Mouse (Mus musculus) liver, embryonic 14.5 days (tissue): Measurements from ENCODE around the gene Trappc3l. TPM values are rescaled to one million over a fixed set of nuclear protein-coding genes. Genes with fewer than 3 reads are reported as not detected.
A peak's percentile ranks its signal among the peaks of the same experiment; 100 is the strongest.
"Not testable (repeated sequence)": the region's sequence is repeated elsewhere in the genome, so short reads cannot be mapped to it uniquely, and the experiment has no call there.

Experiments used
- ATAC-seq: fragments of 200-750 bp; cut with Nextera tagmentation; 2 replicates; pipeline ENCODE4 v1.8.0; 2017; ENCODE audit warnings: moderate number of reproducible peaks, mild to moderate bottlenecking, moderate library complexity; ENCODE audit not compliant: insufficient read depth
- DNase-seq, 3 experiments: peaks; one replicate each; pipeline ENCODE4 v3.0.0-alpha.2; 2012 to 2013; ENCODE audit warnings: low read depth in 3 of 3, low spot score in 3 of 3
- H3K27ac ChIP-seq: fragments of 300-500 bp; sonication (generic); 2 replicates; pipeline ENCODE4 v1.5.1; 2014; ENCODE audit warnings: moderate library complexity, mild to moderate bottlenecking, control low read depth, inconsistent platforms
- H3K27me3 ChIP-seq: fragments of 300-500 bp; sonication (generic); 2 replicates; pipeline ENCODE4 v1.6.1; 2014; ENCODE audit warnings: mild to moderate bottlenecking, low read length, moderate library complexity; ENCODE audit not compliant: control insufficient read depth, insufficient read depth
- H3K36me3 ChIP-seq: fragments of 300-500 bp; sonication (generic); replicated peaks from 2 replicates; pipeline ENCODE4 v1.6.1; 2014; ENCODE audit warnings: low read depth; ENCODE audit not compliant: control insufficient read depth, insufficient read depth
- H3K4me1 ChIP-seq, 2 experiments: fragments of 200-500 bp in 1 of 2; fragments of 300-500 bp in 1 of 2; sonication (generic) in 1 of 2; replicated peaks; 2 replicates each; pipeline ENCODE4 v1.6.1; 2012 to 2014; ENCODE audit warnings: antibody characterized with exemption in 1 of 2, inconsistent platforms in 1 of 2, low read length in 1 of 2; ENCODE audit not compliant: control insufficient read depth in 2 of 2, insufficient read depth in 2 of 2
- H3K4me2 ChIP-seq: fragments of 300-500 bp; sonication (generic); 2 replicates; pipeline ENCODE4 v1.6.1; 2014; ENCODE audit warnings: low read depth, mild to moderate bottlenecking, control low read depth, moderate library complexity
- H3K4me3 ChIP-seq, 2 experiments: fragments of 200-500 bp in 1 of 2; fragments of 300-500 bp in 1 of 2; sonication (generic) in 1 of 2; 2 replicates each; pipeline ENCODE4 v1.5.1; 2012 to 2014; ENCODE audit warnings: low read depth in 2 of 2, low read length in 2 of 2, mild to moderate bottlenecking in 2 of 2, control low read depth in 1 of 2, inconsistent platforms in 1 of 2, moderate library complexity in 1 of 2; ENCODE audit not compliant: insufficient read depth in 1 of 2
- H3K9ac ChIP-seq: fragments of 300-500 bp; sonication (generic); replicated peaks from 2 replicates; pipeline ENCODE4 v1.6.1; 2014; ENCODE audit warnings: mild to moderate bottlenecking, control low read depth, moderate library complexity
- H3K9me3 ChIP-seq: fragments of 300-500 bp; sonication (generic); 2 replicates; pipeline ENCODE4 v1.6.1; 2016; ENCODE audit warnings: low read length, mixed read lengths; ENCODE audit not compliant: control insufficient read depth
- CTCF ChIP-seq: IDR thresholded peaks from 2 replicates; pipeline ENCODE4 v1.5.1; 2016; ENCODE audit warnings: antibody characterized with exemption, low read depth, control low read depth
- EP300 ChIP-seq: IDR thresholded peaks from 2 replicates; pipeline ENCODE4 v1.6.1; 2016; ENCODE audit warnings: antibody characterized with exemption, low read depth
- WGBS: fragments of 180-500 bp; shearing (Covaris S2); extraction: QIAGEN DNeasy Blood & Tissue Kit; methylation state at CpG from one replicate; pipeline ENCODE4 v1.1.7; 2014; ENCODE audit not compliant: insufficient replicate concordance; 5-methylcytosine and 5-hydroxymethylcytosine counted together
- polyA plus RNA-seq, 2 experiments: library from polyadenylated mRNA; depleted of rRNA in 1 of 2; stranded (reverse) in 1 of 2; unstranded in 1 of 2; fragments of >200 nt; fragmentation: Nextera tagmentation in 1 of 2; extraction: Ambion mirVana in 1 of 2; gene quantifications; 2 replicates each; pipeline versions ENCODE4 v1.2.1 to v1.2.3; 2012 to 2014

Gene Trappc3l
- polyA plus RNA-seq (2012; rRNA removed) (not detected in 2 replicates), polyA plus RNA-seq (2014; fragmentation: Nextera tagmentation; extraction: Ambion mirVana) (not detected in 2 replicates)

DNA sequence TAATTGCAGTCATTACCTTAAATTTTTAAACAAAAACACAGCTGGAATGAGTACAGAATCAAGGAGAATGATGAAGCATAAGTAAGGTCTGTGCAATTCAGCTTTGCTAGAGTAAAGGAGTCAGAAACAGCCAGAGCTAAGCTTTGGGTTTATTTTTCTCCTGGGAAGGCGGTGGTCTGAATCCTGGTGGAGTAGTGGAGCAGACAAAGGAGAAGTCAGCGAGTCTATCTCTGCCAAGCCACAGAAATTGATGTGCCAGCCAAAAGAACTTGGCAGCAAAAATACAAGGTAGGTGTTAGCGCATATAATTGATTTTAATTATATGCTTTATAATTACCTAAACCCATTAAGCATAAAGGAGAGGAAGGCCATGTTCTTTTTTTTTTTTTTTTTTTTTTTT lies at the start of gene Trappc3l:
Gene Trappc3l, plus strand, starts transcription at position 197 of the 400 bp plus-strand sequence.
- Histone ChIP-seq H3K9me3 (no peaks in the 10 kb centered on the region), H3K27ac (no peak within 1 kb of the TSS), H3K4me3 (no peak within 1 kb of the TSS), H3K4me2 (no peak within 1 kb of the TSS), H3K4me1 (no peaks in the 10 kb centered on the region), H3K9ac (no peak within 1 kb of the TSS), H3K27me3 (no peaks in the 10 kb centered on the region), H3K36me3 (no peaks in the 10 kb centered on the region)
- ATAC-seq (no peak), DNase-seq (no peak)
- WGBS, result 61% methylated on average over 3 of the region's 3 CpGs
- TF ChIP-seq EP300 (no peak), CTCF (no peak)

DNA sequence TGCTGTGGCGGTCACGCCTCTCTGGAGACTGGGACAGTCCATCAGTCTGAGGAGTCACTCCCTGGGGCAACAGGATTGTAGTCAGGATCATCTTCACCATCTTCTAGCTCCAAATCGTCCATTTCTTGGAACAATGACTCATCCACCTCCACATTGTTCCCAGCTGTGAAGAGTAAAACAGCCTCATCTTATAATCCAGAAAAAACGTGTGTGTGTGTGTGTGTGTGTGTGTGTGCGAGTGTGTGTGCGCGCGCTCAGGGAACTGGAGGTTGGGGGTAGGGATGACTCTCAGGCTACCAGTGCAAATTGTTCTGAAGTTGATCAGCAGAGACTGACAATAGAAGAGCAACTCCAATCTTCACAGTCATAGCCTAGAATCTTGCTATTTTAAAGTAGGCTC lies 40.7 kb upstream of the Trappc3l start:
- H3K4me1 ChIP-seq, H3K36me3 ChIP-seq, H3K9me3 ChIP-seq, H3K27me3 ChIP-seq, H3K4me2 ChIP-seq, ATAC-seq, H3K4me3 ChIP-seq, DNase-seq, H3K27ac ChIP-seq, H3K9ac ChIP-seq: not testable (repeated sequence)
- WGBS, result 74% methylated on average over 6 of the region's 8 CpGs

- Histone ChIP-seq H3K9me3 (no peaks in the 10 kb centered on the region), H3K9ac (no peak overlapping the region), H3K27me3 (no peaks in the 10 kb centered on the region), H3K4me3 (no peak overlapping the region), H3K36me3 (peaks cover 5% of the 10 kb centered on the region), H3K4me2 (no peak overlapping the region), H3K4me1 (peaks cover 0 to 3% of the 10 kb centered on the region in 2 experiments; a peak in 1 of 4 replicates), H3K27ac (no peak overlapping the region)
- ATAC-seq, result 0 out of 2 replicates have a peak, but pooled peaks have one; percentile 15
- DNase-seq, result no peak
- TF ChIP-seq EP300 (no peak), CTCF (no peak)
These were observed 39.0 kb upstream of the Trappc3l start for GRCm38 (mm10) chr10:33998397-33998796.

DNA sequence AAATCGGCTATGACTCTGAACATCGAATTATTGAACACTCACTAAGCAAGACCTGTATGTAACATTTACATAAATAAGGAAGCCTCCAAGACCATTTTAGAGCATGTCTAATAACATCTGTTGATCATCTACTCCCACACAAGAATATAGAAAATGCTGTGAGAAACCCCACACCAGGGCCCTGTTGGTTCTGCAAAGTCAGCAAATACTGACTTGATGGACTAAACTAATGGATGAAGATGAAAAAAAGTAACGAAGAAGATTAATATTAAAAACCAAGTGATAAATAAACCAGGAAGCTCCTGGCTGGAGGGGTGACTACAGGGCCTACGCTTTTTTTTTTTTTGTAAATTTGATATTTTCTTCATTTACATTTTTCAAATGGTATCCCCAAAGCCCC lies 24.8 kb upstream of the Trappc3l start:
- H3K27me3 ChIP-seq, result no peaks in the 10 kb centered on the region
- TF ChIP-seq EP300 (no peak), CTCF (no peak)

DNA sequence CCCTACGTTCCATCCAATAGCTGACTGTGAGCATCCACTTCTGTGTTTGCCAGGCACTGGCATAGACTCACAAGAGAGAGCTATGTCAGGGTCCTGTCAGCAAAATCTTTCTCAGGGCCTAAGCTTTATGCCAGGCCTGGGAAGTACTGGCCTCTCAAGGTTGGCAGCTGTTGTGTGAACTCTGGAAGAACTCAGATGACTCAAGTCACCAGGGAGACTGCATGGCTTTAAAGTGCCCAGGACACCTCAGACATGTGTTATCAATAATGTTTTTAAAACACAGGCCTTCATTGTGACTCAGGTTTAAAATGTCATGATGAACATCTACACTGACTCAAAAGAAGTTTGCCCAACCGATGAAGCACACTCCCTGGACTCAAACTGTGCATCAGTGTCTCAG lies 24.2 kb upstream of the Trappc3l start:
- Histone ChIP-seq H3K27me3 (no peaks in the 10 kb centered on the region), H3K4me3 (no peak overlapping the region), H3K4me1 (peaks cover 2 to 8% of the 10 kb centered on the region in 2 experiments), H3K9ac (no peak overlapping the region), H3K27ac (no peak overlapping the region), H3K36me3 (no peaks in the 10 kb centered on the region; the same call in 1 of the 2 replicates), H3K4me2 (no peak overlapping the region), H3K9me3 (no peaks in the 10 kb centered on the region)
- WGBS, result 60% methylated on average over 2 of the region's 2 CpGs
- TF ChIP-seq EP300 (no peak), CTCF (no peak)
- ATAC-seq, result no peak
- no peak for DNase-seq

More for the DNA sequence above, 24.8 kb upstream of the Trappc3l start:
- Histone ChIP-seq H3K9me3 (no peaks in the 10 kb centered on the region), H3K4me2 (no peak overlapping the region), H3K4me3 (no peak overlapping the region), H3K9ac (no peak overlapping the region), H3K27ac (no peak overlapping the region), H3K4me1 (peaks cover 0 to 6% of the 10 kb centered on the region in 2 experiments), H3K36me3 (no peaks in the 10 kb centered on the region; the same call in 1 of the 2 replicates)
- WGBS, result 85% methylated on average over 4 of the region's 4 CpGs
- no peak for ATAC-seq
- no peak for DNase-seq
